Mouse (Mus musculus): ENCODE measurements at regions not wholly inside any gene's neighbourhood (a gene's known extent, or its start where the extent isn't known, plus 50 kb on each side); places are given as distances from the start of the nearest gene placed in this dataset.
A peak's percentile ranks its signal among the peaks of the same experiment; 100 is the strongest.
"Not testable (repeated sequence)": the region's sequence is repeated elsewhere in the genome, so short reads cannot be mapped to it uniquely, and the experiment has no call there.

DNA sequence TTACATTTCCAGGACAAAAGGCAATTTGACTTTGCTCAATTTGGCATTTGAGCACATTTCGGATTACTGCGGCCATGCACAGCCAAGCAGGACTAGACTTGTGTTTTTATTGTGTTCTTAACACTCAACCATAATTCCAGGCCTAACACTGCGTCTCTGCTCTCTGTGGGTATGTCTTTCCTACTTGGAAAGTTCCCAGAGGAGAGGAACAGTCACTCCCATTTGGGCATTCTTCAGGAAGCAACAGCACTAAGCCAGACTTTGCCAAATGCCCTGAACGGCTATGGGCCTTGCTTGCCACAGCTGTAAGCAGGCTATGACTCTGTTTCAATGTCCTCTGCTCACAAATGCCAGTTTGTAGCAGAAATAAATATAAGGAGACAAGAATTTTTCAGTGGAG lies 56.5 kb upstream of the Pdk3 start:
- no peak overlapping the region for H3K4me3 ChIP-seq
- peak overlapping the region; percentile 95 for H3K27ac ChIP-seq
- no peak for TF ChIP-seq CTCF (conservative IDR thresholded peaks at IDR 0.05)
- no peak for DNase-seq (ENCODE audit: low spot score in 2 of 2)

DNA sequence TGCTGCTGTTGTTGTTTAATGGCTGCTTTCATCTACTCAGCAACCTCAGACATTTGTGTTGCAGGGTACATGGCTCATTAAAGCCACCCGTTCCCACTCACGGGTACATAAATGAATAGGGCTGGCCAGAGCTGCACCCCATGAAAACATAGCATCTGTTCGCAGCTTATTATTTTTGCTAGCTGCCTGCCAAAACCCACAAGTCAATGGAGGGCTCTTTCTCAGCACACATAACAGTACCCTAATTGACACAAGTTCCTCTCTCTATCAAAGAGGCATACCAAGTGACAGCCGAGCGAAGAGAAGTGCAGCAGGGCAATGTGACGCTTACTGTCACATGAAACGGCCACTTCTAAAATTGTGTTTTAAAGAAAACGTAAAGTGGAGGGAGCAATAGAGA lies 57.0 kb upstream of the Pdk3 start:
- no peak for DNase-seq (ENCODE audit: low spot score in 2 of 2)
- no peak for TF ChIP-seq CTCF (conservative IDR thresholded peaks at IDR 0.05)
- Histone ChIP-seq H3K27ac (peak overlapping the region; percentile 95), H3K4me3 (peak overlapping the region; percentile 56)

DNA sequence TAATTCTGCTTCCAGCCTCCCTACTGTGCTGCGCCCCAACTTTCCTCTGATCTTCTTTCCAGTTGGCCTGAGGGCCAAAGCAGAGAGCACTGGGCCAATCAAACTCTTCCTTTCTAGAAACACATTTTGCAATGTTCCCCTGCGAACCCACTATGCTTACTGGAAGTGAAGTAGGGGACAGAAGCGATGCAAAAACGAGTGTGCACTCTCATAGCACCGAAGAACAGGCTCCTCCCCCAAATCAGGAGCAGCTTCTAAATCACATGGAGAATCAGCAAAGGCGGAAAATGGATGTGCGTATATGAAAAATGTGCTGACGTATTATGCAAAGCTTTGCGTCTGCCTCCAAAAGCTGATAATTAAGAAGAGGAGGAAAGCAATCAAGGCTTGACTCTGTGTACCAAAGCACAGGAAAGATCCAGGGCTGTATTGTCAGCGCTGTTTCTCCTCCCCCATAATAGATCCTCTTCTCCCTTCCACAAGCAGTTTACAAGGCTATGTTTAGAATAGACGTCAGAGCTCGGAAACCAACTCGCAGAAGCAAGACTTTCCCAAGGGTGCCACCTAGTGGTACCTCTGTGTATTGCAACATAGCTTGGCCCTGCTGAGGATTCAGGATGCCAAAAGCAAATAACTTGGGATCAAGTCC lies 57.5 kb upstream of the Pdk3 start:
- H3K27ac ChIP-seq = peak overlapping the region; percentile 95
- peak overlapping the region; percentile 56 for H3K4me3 ChIP-seq
- peak; percentile 94 for TF ChIP-seq CTCF (conservative IDR thresholded peaks at IDR 0.05)
- DNase-seq (ENCODE audit: low spot score in 2 of 2) = peak; percentile 82 to 85

DNA sequence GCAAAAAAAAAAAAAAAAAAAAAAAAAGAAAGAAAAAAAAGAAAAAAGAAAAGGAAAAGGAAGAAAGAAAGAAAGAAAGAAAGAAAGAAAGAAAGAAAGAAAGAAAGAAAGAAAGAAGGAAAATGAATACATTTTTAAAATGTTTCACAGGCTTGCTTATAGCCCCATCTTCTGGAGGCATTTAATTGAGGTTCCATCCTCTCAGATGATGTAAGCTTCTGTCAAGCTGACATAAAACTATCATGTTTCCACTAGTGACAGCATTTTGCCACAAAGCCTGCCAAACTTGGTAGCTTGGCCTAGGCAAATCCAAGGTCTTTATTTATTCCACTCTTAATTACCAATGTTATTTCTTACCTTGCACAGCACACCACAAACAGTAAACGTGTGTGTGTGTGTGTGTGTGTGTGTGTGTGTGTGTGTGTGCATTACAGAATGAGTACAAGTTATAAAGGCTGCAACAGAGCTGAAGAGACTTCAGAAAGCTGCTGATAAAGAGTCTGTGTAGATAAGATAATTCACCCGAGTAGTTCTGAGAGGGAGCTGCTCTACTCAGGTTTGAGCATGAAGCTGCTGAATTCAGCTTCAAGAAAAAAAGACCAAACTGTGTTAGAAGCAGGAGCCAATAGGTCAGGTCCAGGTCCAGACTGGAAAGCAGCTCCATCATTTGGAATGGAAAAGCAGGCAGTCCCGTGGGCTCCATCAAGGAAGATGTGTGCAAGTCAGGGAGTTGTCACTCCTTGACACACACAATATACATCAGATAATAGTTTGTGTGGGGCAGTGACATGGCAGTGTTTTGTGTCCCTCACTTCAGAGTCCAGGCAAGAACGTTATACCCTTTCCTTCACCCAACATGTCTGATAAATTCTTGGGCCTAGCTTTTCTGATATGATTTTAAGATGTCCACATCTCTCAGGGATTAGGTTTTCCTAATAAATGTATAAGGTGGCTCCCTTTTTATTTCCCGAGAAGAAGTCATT lies 65.1 kb upstream of the Pdk3 start:
- peak; percentile 56 for TF ChIP-seq CTCF (conservative IDR thresholded peaks at IDR 0.05)
- no peak for DNase-seq (ENCODE audit: low spot score in 2 of 2)
- Histone ChIP-seq H3K4me3 (no peak overlapping the region), H3K27ac (no peak overlapping the region)

DNA sequence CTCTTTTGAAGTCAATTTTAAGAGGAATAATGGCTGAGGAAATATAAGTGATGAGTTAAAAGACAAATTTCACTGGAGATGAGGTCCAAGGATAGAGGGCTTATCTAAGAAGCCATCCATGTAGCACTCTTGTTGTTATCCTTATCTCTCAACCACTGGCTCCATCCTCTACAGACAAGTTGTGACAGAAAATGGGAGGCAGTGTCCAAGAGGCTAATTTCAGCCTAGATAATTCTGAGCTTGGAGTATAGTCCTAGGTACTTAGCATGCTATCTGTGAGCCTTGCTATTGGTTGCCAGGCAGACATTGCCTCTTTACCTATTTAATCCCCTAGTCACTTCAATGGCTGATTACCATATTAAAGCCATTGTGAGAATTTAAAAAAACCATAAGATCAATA lies 65.2 kb upstream of the AU015836 start:
- DNase-seq (ENCODE audit: low spot score in 2 of 2) = no peak
- Histone ChIP-seq H3K27ac (no peak overlapping the region), H3K4me3 (no peak overlapping the region)
- no peak for TF ChIP-seq CTCF (conservative IDR thresholded peaks at IDR 0.05)

DNA sequence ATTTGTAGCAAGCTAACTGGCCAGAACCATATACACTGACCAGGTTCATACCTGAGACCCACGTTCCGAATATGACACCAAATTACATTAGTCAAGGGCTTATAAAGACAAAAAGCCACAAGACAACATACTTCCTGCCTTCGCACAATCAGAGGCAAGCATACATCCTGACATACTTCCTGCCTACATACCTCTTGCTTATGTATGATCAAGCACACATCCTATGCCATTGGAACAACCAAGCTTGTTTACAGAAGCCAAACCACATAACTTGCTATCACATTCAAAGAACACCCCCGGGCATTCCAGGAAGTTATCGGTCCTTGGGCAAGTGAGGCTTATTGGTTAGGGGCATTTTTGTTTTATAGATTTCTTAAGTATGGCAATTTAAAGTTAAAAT lies 62.9 kb upstream of the AU015836 start:
- DNase-seq (ENCODE audit: low spot score in 2 of 2) = no peak
- no peak overlapping the region for H3K27ac ChIP-seq
- no peak overlapping the region for H3K4me3 ChIP-seq
- no peak for TF ChIP-seq CTCF (conservative IDR thresholded peaks at IDR 0.05)

DNA sequence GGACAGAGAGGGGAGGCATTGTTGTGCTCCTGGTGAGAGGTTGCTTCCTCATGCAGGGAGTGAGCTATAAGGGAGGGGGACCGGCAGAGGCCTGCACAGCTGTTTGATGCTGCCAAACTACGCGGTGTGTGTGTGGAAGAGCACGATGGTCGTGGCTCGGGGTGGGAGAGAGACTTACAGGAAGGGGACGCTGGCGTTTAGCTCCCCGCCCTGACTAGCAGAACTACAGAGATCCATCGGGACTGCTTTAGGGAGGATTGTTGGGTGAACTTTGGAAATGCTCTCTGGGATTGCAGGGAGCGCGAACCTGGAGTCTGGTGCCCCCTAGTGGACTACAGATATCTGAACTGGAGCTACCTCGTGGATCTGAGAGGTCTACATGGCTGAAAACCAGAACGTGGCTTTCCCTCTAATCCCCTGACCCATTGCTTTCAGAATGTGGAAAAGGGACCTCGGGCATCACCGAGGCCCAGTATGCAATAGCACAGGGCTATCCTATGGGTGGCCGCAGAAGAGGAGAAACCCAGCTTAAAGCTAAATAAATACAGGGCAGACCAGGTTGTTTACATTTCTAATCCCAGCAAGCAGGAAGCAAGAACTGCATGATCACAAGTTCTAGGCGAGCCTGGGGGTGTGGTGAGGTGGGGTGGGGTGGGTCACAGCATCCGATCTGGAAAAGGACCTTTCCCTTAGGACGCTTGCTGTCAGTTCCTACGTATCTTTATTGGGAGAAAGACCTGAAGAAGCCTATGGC lies 57.2 kb upstream of the AU015836 start:
- Histone ChIP-seq H3K27ac (no peak overlapping the region), H3K4me3 (peak overlapping the region; percentile 24; the same call in 1 of the 2 replicates)
- peak; percentile 42 to 49 for DNase-seq (ENCODE audit: low spot score in 2 of 2)
- peak; percentile 83 for TF ChIP-seq CTCF (conservative IDR thresholded peaks at IDR 0.05)

DNA sequence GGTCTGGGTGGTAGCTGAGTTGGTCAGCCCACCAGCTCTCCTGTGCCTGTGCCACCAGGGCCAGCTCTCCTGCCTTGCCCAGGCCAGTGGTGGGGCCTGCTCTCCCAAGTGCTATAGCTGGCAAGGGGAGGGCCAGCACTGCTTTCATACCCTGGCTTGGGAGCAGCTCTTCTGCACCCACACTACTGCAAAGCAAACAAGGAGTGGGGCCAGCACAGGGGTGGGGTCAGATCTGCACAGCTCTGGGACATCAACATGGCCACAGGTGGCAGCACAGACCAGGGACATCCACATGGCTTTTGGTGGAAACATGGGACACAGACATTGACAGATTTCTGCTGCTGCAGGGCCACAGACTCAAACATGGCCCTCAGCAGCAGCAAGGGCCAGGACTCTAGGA lies 52.9 kb upstream of the AU015836 start:
- DNase-seq (ENCODE audit: low spot score in 2 of 2) = no peak
- TF ChIP-seq CTCF (conservative IDR thresholded peaks at IDR 0.05) = no peak
- Histone ChIP-seq H3K27ac (no peak overlapping the region), H3K4me3 (no peak overlapping the region)

DNA sequence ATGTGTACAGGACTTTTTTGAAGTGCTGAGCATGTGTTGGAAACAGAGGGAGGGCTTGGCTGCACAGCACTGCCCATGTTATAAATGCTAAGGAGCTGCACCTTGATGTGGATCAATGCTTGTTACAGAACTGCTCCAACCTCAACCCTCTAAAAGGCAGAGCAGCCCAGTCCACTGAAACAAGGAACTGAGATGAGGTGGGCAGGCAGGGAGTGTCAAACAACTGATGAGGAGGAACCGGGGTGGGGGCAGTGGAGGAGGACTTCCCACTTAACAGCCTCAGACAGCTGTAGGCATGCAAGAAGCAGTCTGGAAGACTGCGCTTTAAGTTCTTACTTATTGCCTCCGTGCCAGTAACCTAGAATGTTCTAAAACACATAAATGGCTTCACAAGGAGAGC lies 51.1 kb upstream of the AU015836 start:
- H3K4me3 ChIP-seq; H3K27ac ChIP-seq; DNase-seq (ENCODE audit: low spot score in 2 of 2): not testable (repeated sequence)

All from layer of hippocampus, adult 2 months (tissue).